Mouse (Mus musculus) frontal cortex, postnatal 36 days (tissue): ENCODE measurements around the gene 1700122O11Rik.
A peak's percentile ranks its signal among the peaks of the same experiment; 100 is the strongest.

ENCODE experiments used
- DNase-seq, 2 experiments: peaks; one replicate each; pipeline ENCODE4 v3.0.0; 2022; ENCODE audit warnings: low spot score in 2 of 2

The 1700122O11Rik gene

GRCm38 (mm10) chr17:48027677-48028076 lies 10.4 kb downstream of the 1700122O11Rik start:
- no peak for DNase-seq

GRCm38 (mm10) chr17:48027019-48027418 lies 11.1 kb downstream of the 1700122O11Rik start:
- DNase-seq: no peak

- DNase-seq: no peak
These were observed 14.0 kb downstream of the 1700122O11Rik start for GRCm38 (mm10) chr17:48024045-48024444.

- DNase-seq: no peak
These were observed 18.5 kb downstream of the 1700122O11Rik start for GRCm38 (mm10) chr17:48019585-48019984.

- DNase-seq: no peak
These were observed 21.5 kb downstream of the 1700122O11Rik start for GRCm38 (mm10) chr17:48016566-48016965.

GRCm38 (mm10) chr17:48012561-48012960 lies 25.5 kb downstream of the 1700122O11Rik start:
- DNase-seq: no peak

- DNase-seq: no peak
These were observed 27.0 kb downstream of the 1700122O11Rik start for GRCm38 (mm10) chr17:48011105-48011504.

GRCm38 (mm10) chr17:48010283-48010682 lies 27.8 kb downstream of the 1700122O11Rik start:
- DNase-seq: no peak

- DNase-seq: no peak
These were observed 32.3 kb downstream of the 1700122O11Rik start for GRCm38 (mm10) chr17:48005816-48006215.

- no peak for DNase-seq
These were observed 33.0 kb downstream of the 1700122O11Rik start for GRCm38 (mm10) chr17:48005091-48005490.

GRCm38 (mm10) chr17:48004619-48005018 lies 33.5 kb downstream of the 1700122O11Rik start:
- no peak for DNase-seq

GRCm38 (mm10) chr17:48002486-48002885 lies 35.6 kb downstream of the 1700122O11Rik start:
- no peak for DNase-seq

GRCm38 (mm10) chr17:48001586-48002361 lies 36.3 kb downstream of the 1700122O11Rik start:
- peak; percentile 7 to 11 for DNase-seq

GRCm38 (mm10) chr17:48001157-48001556 lies 36.9 kb downstream of the 1700122O11Rik start:
- no peak for DNase-seq

- DNase-seq: no peak
These were observed 38.3 kb downstream of the 1700122O11Rik start for GRCm38 (mm10) chr17:47999812-48000211.

- DNase-seq: no peak
These were observed 38.7 kb downstream of the 1700122O11Rik start for GRCm38 (mm10) chr17:47999403-47999802.

GRCm38 (mm10) chr17:47997806-47998205 lies 40.3 kb downstream of the 1700122O11Rik start:
- DNase-seq: no peak

- DNase-seq: no peak
These were observed 47.5 kb downstream of the 1700122O11Rik start for GRCm38 (mm10) chr17:47990392-47991123.

GRCm38 (mm10) chr17:47989951-47990378 lies 48.1 kb downstream of the 1700122O11Rik start:
- DNase-seq: no peak

GRCm38 (mm10) chr17:47988811-47989210 lies 49.3 kb downstream of the 1700122O11Rik start:
- no peak for DNase-seq

- no peak for DNase-seq
These were observed 50.0 kb downstream of the 1700122O11Rik start for GRCm38 (mm10) chr17:47988074-47988473.
